8 mouse cellular contexts compared by ENCODE assay signal in the genomic region with DNA sequence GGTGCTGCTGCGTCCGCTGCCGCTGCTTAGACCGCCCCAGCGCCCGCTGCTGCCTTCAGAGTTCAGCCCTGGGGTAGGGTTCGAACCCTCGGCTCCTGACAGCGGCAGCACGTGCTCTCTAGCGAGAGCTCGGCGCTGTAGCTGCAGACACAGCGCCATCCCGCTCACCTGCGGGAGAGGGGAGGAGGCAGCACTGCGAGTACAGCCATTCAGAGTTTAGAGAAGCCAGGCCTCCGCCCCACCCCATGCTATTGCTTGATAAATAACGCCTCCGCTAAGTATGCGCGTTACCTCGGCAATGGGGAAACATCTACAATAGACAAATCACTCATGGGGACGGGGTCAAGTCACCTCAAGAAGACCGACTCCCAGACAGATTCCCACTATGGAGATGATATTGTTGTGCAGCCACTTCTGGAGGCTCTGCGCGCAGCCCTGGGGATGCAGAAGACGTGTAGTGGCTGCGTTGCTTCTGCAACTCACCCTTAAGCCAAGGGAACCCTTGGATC. TPM values are rescaled to one million over a fixed set of nuclear protein-coding genes. Genes with fewer than 3 reads are reported as not detected.
DNase-seq lines count a peak whose midpoint lies in the region; ATAC-seq and TF ChIP-seq lines count a peak whose summit lies in the region.

No protein-coding gene starts in this region.

- peak overlapping the region; percentile 42 for H3K27ac ChIP-seq in embryonic facial prominence, embryonic 10.5 days (replicated peaks)
- no peak overlapping the region for H3K27ac ChIP-seq in intestine, postnatal 0 days (ENCODE audit: low read depth, low read length)
- no peak overlapping the region for H3K27ac ChIP-seq in midbrain, postnatal 0 days (ENCODE audit: low read depth, low read length)

- peak overlapping the region; percentile 57 for H3K4me2 ChIP-seq in intestine, postnatal 0 days (replicated peaks; ENCODE audit: low read depth)
- H3K4me2 ChIP-seq in midbrain, postnatal 0 days (ENCODE audit: low read depth, low read length, poor library complexity, severe bottlenecking): peak overlapping the region; percentile 29

- peaks cover 48% of the 10 kb centered on the region for H3K27me3 ChIP-seq in embryonic facial prominence, embryonic 10.5 days (replicated peaks; ENCODE audit: low read depth, poor library complexity, severe bottlenecking)
- H3K27me3 ChIP-seq in intestine, postnatal 0 days (replicated peaks; ENCODE audit: control insufficient read depth, insufficient read depth, low read length): no peaks in the 10 kb centered on the region
- peaks cover 5% of the 10 kb centered on the region; the same call in 1 of the 2 replicates for H3K27me3 ChIP-seq in midbrain, postnatal 0 days (ENCODE audit: insufficient read depth, low read length)

- peak; percentile 26 to 43 for DNase-seq in kidney, postnatal 4 days
- DNase-seq in kidney, adult 11 months: no peak
- peak; percentile 57 for DNase-seq in embryonic facial prominence, embryonic 10.5 days (ENCODE audit: low spot score)
- DNase-seq in midbrain, postnatal 0 days (ENCODE audit: low spot score): peak; percentile 10
- DNase-seq in kidney, postnatal 25 days: no peak
- DNase-seq in cerebellum, adult 8-10 months: no peak

- peak overlapping the region; percentile 47 for H3K4me3 ChIP-seq in embryonic facial prominence, embryonic 10.5 days
- H3K4me3 ChIP-seq in intestine, postnatal 0 days (ENCODE audit: low read depth, low read length): no peak overlapping the region; the same call in 1 of the 2 replicates
- H3K4me3 ChIP-seq in midbrain, postnatal 0 days (ENCODE audit: low read depth, low read length): no peak overlapping the region

- H3K9me3 ChIP-seq in embryonic facial prominence, embryonic 10.5 days: no peaks in the 10 kb centered on the region
- no peaks in the 10 kb centered on the region for H3K9me3 ChIP-seq in intestine, postnatal 0 days (ENCODE audit: control insufficient read depth)
- no peaks in the 10 kb centered on the region for H3K9me3 ChIP-seq in midbrain, postnatal 0 days (ENCODE audit: low read length)

- H3K4me1 ChIP-seq in embryonic facial prominence, embryonic 10.5 days: peaks cover 56% of the 10 kb centered on the region
- peaks cover 8% of the 10 kb centered on the region for H3K4me1 ChIP-seq in intestine, postnatal 0 days (replicated peaks; ENCODE audit: control insufficient read depth, insufficient read depth, low read length)
- H3K4me1 ChIP-seq in midbrain, postnatal 0 days (ENCODE audit: insufficient read depth, low read length): peaks cover 9% of the 10 kb centered on the region; the same call in 1 of the 2 replicates

- WGBS in embryonic facial prominence, embryonic 10.5 days: 9% methylated on average over 29 of the region's 29 CpGs
- WGBS in intestine, postnatal 0 days: 14% methylated on average over 29 of the region's 29 CpGs
- 12% methylated on average over 29 of the region's 29 CpGs for WGBS in midbrain, postnatal 0 days

- ATAC-seq in intestine, postnatal 0 days: peak; percentile 43; the same call in 1 of the 2 replicates
- ATAC-seq in midbrain, postnatal 0 days (ENCODE audit: low FRiP score): no peak
- no peak for ATAC-seq in CD4-positive, CD25-positive, alpha-beta regulatory T cell, adult 4 months

- peak; percentile 27 for TF ChIP-seq CTCF in intestine, postnatal 0 days (IDR thresholded peaks at IDR 0.05; ENCODE audit: low read depth)
- TF ChIP-seq CTCF in midbrain, postnatal 0 days (IDR thresholded peaks at IDR 0.05): no peak

- no peak overlapping the region for H3K9ac ChIP-seq in intestine, postnatal 0 days (ENCODE audit: low read depth, low read length)
- H3K9ac ChIP-seq in midbrain, postnatal 0 days (replicated peaks; ENCODE audit: low read length, poor library complexity, severe bottlenecking): no peak overlapping the region

- peaks cover 49% of the 10 kb centered on the region for H3K36me3 ChIP-seq in embryonic facial prominence, embryonic 10.5 days (replicated peaks)
- H3K36me3 ChIP-seq in intestine, postnatal 0 days (ENCODE audit: control insufficient read depth, insufficient read depth): peaks cover 15% of the 10 kb centered on the region; the same call in 1 of the 2 replicates
- no peaks in the 10 kb centered on the region for H3K36me3 ChIP-seq in midbrain, postnatal 0 days (ENCODE audit: insufficient read depth, low read length)

RNA-seq across cellular contexts. Expression of a gene that starts 4.5 kb away (rescaled TPM):
- 0.50 and 0.88 TPM in 2 replicates for polyA plus RNA-seq in embryonic facial prominence, embryonic 10.5 days (2016; fragmentation: Nextera tagmentation; extraction: Ambion mirVana)
- 1.6 and 2.3 TPM in 2 replicates for polyA plus RNA-seq in intestine, postnatal 0 days (2015; fragmentation: Nextera tagmentation; extraction: Ambion mirVana)
- total RNA-seq in midbrain, postnatal 0 days (2014; rRNA removed): 1.2 and 1.7 TPM in 2 replicates
- 1.5 and 2.4 TPM in 2 replicates for polyA plus RNA-seq in midbrain, postnatal 0 days (2015; fragmentation: Nextera tagmentation; extraction: Ambion mirVana)
- polyA plus RNA-seq in CD4-positive, CD25-positive, alpha-beta regulatory T cell, adult 4 months (2017; shearing (Covaris generic)): 100 to 1,000 TPM; 473 to 666 TPM

RNA-seq across cellular contexts. Expression of a gene that starts 6.5 kb away (rescaled TPM):
- polyA plus RNA-seq in embryonic facial prominence, embryonic 10.5 days (2016; fragmentation: Nextera tagmentation; extraction: Ambion mirVana): 0.28 and 0.32 TPM in 2 replicates
- not detected in 2 replicates for polyA plus RNA-seq in intestine, postnatal 0 days (2015; fragmentation: Nextera tagmentation; extraction: Ambion mirVana)
- total RNA-seq in midbrain, postnatal 0 days (2014; rRNA removed): 0.16 and 1.3 TPM in 2 replicates
- polyA plus RNA-seq in midbrain, postnatal 0 days (2015; fragmentation: Nextera tagmentation; extraction: Ambion mirVana): 2.3 and 3.1 TPM in 2 replicates
- polyA plus RNA-seq in CD4-positive, CD25-positive, alpha-beta regulatory T cell, adult 4 months (2017; shearing (Covaris generic)): not detected

RNA-seq across cellular contexts. Expression of a gene that starts 18.8 kb away (rescaled TPM):
- polyA plus RNA-seq in embryonic facial prominence, embryonic 10.5 days (2016; fragmentation: Nextera tagmentation; extraction: Ambion mirVana): 394 and 421 TPM in 2 replicates
- 18.7 and 20.8 TPM in 2 replicates for polyA plus RNA-seq in intestine, postnatal 0 days (2015; fragmentation: Nextera tagmentation; extraction: Ambion mirVana)
- total RNA-seq in midbrain, postnatal 0 days (2014; rRNA removed): 31.2 and 54.8 TPM in 2 replicates
- polyA plus RNA-seq in midbrain, postnatal 0 days (2015; fragmentation: Nextera tagmentation; extraction: Ambion mirVana): 16.8 and 17.0 TPM in 2 replicates
- 1 to 10 TPM; 4.5 to 5.4 TPM for polyA plus RNA-seq in CD4-positive, CD25-positive, alpha-beta regulatory T cell, adult 4 months (2017; shearing (Covaris generic))

RNA-seq across cellular contexts. Expression of a gene that starts 22.4 kb away (rescaled TPM):
- 1.2 and 2.0 TPM in 2 replicates for polyA plus RNA-seq in embryonic facial prominence, embryonic 10.5 days (2016; fragmentation: Nextera tagmentation; extraction: Ambion mirVana)
- 0.47 and 0.55 TPM in 2 replicates for polyA plus RNA-seq in intestine, postnatal 0 days (2015; fragmentation: Nextera tagmentation; extraction: Ambion mirVana)
- total RNA-seq in midbrain, postnatal 0 days (2014; rRNA removed): 9.0 and 14.4 TPM in 2 replicates
- 23.8 and 23.9 TPM in 2 replicates for polyA plus RNA-seq in midbrain, postnatal 0 days (2015; fragmentation: Nextera tagmentation; extraction: Ambion mirVana)
- 10 to 100 TPM; 16.1 to 22.9 TPM for polyA plus RNA-seq in CD4-positive, CD25-positive, alpha-beta regulatory T cell, adult 4 months (2017; shearing (Covaris generic))

RNA-seq across cellular contexts. Expression of a gene that starts 29.7 kb away (rescaled TPM):
- 0.62 and 0.67 TPM in 2 replicates for polyA plus RNA-seq in embryonic facial prominence, embryonic 10.5 days (2016; fragmentation: Nextera tagmentation; extraction: Ambion mirVana)
- polyA plus RNA-seq in intestine, postnatal 0 days (2015; fragmentation: Nextera tagmentation; extraction: Ambion mirVana): 0.07 TPM in 1 of 2 replicates, not detected in the other
- total RNA-seq in midbrain, postnatal 0 days (2014; rRNA removed): 0.24 and 0.38 TPM in 2 replicates
- polyA plus RNA-seq in midbrain, postnatal 0 days (2015; fragmentation: Nextera tagmentation; extraction: Ambion mirVana): 0.32 and 0.50 TPM in 2 replicates
- not detected for polyA plus RNA-seq in CD4-positive, CD25-positive, alpha-beta regulatory T cell, adult 4 months (2017; shearing (Covaris generic))

Comparison
In these comparisons a context has a peak if more than half of its experiments do, and no peak if none do; other contexts are left out.
1. DNase-seq: peak in kidney, postnatal 4 days (2 of 2), embryonic facial prominence, embryonic 10.5 days (single experiment) and midbrain, postnatal 0 days (single experiment); none in kidney, adult 11 months (single experiment), kidney, postnatal 25 days (0 of 2) and cerebellum, adult 8-10 months (single experiment).
2. RNA of a gene that starts 4.5 kb away (polyA plus RNA-seq): 473 to 666 TPM in CD4-positive, CD25-positive, alpha-beta regulatory T cell, adult 4 months; 1.6 to 2.3 TPM in intestine, postnatal 0 days, 1.5 to 2.4 TPM in midbrain, postnatal 0 days and 0.50 to 0.88 TPM in embryonic facial prominence, embryonic 10.5 days; every median in the first group is over 100 times any median in the second.
3. RNA of a gene that starts 18.8 kb away (polyA plus RNA-seq): 394 to 421 TPM in embryonic facial prominence, embryonic 10.5 days; 18.7 to 20.8 TPM in intestine, postnatal 0 days, 16.8 to 17.0 TPM in midbrain, postnatal 0 days and 4.5 to 5.4 TPM in CD4-positive, CD25-positive, alpha-beta regulatory T cell, adult 4 months; every median in the first group is over 10 times any median in the second.